Mouse (Mus musculus) MEL (cell line): Measurements from ENCODE around the gene Prss35. TPM values are rescaled to one million over a fixed set of nuclear protein-coding genes. Genes with fewer than 3 reads are reported as not detected.

Experiments
- DNase-seq: peaks from one replicate; pipeline ENCODE4 v3.0.0; 2011; ENCODE audit warnings: low read depth, low spot score
- H3K27ac ChIP-seq: 2 replicates; pipeline ENCODE4 v1.5.1; 2012; ENCODE audit warnings: low read depth, mild to moderate bottlenecking, control low read depth, low read length, moderate library complexity; ENCODE audit not compliant: control insufficient read depth
- H3K27me3 ChIP-seq, 2 experiments: fragments of 150-350 bp in 1 of 2; sonication (generic) in 1 of 2; 2 replicates each; pipeline ENCODE4 v1.6.1; 2012; ENCODE audit warnings: low read length in 2 of 2, mild to moderate bottlenecking in 2 of 2, improper control_type of control experiment in 1 of 2, moderate library complexity in 1 of 2; ENCODE audit not compliant: insufficient read depth in 2 of 2, control insufficient read depth in 1 of 2
- H3K36me3 ChIP-seq, 2 experiments: 2 replicates each; pipeline ENCODE4 v1.6.1; 2012 to 2014; ENCODE audit warnings: low read length in 2 of 2, improper control_type of control experiment in 1 of 2, inconsistent platforms in 1 of 2, mild to moderate bottlenecking in 1 of 2; ENCODE audit not compliant: insufficient read depth in 2 of 2, control insufficient read depth in 1 of 2
- H3K4me1 ChIP-seq, 2 experiments: fragments of 150-350 bp in 1 of 2; sonication (generic) in 1 of 2; 2 replicates each; pipeline ENCODE4 v1.6.1; 2012; ENCODE audit warnings: low read length in 2 of 2, improper control_type of control experiment in 1 of 2, mild to moderate bottlenecking in 1 of 2; ENCODE audit not compliant: insufficient read depth in 2 of 2, control insufficient read depth in 1 of 2
- H3K4me3 ChIP-seq, 2 experiments: fragments of 150-350 bp in 1 of 2; sonication (generic) in 1 of 2; 2 replicates each; pipeline ENCODE4 v1.5.1; 2012; ENCODE audit warnings: low read depth in 2 of 2, low read length in 2 of 2, mild to moderate bottlenecking in 2 of 2, moderate library complexity in 2 of 2, control low read depth in 1 of 2, improper control_type of control experiment in 1 of 2; ENCODE audit not compliant: control insufficient read depth in 1 of 2, insufficient read depth in 1 of 2
- H3K79me2 ChIP-seq: 2 replicates; pipeline ENCODE4 v1.6.1; 2012; ENCODE audit warnings: mild to moderate bottlenecking, low read length, moderate library complexity; ENCODE audit not compliant: control insufficient read depth, poor library complexity, insufficient read depth
- H3K9ac ChIP-seq: 2 replicates; pipeline ENCODE4 v1.6.1; 2012; ENCODE audit warnings: low read depth, mild to moderate bottlenecking, control low read depth, low read length, moderate library complexity; ENCODE audit not compliant: control insufficient read depth, poor library complexity, severe bottlenecking
- H3K9me3 ChIP-seq: fragments of 150-350 bp; sonication (generic); replicated peaks from 2 replicates; pipeline ENCODE4 v1.6.1; 2012; ENCODE audit warnings: mild to moderate bottlenecking, low read length, improper control_type of control experiment, moderate library complexity; ENCODE audit not compliant: insufficient read depth
- CHD2 ChIP-seq: IDR thresholded peaks from 2 replicates; pipeline ENCODE4 v1.6.1; 2011; ENCODE audit warnings: low read length, improper control_type of control experiment
- E2F4 ChIP-seq: IDR thresholded peaks from 2 replicates; pipeline ENCODE4 v1.6.1; 2011; ENCODE audit warnings: low read depth, low read length, improper control_type of control experiment, borderline replicate concordance
- ETS1 ChIP-seq: IDR thresholded peaks from 2 replicates; pipeline ENCODE4 v1.6.1; 2012; ENCODE audit warnings: low read depth, mild to moderate bottlenecking, inconsistent platforms, low read length, improper control_type of control experiment, moderate library complexity
- GATA1 ChIP-seq: IDR thresholded peaks from 2 replicates; pipeline ENCODE4 v1.6.1; 2011; ENCODE audit warnings: low read depth, low read length, improper control_type of control experiment
- KAT2A ChIP-seq: conservative IDR thresholded peaks from 2 replicates; pipeline ENCODE4 v1.6.1; 2012; ENCODE audit warnings: low read depth, low read length, improper control_type of control experiment, inconsistent platforms
- MAFK ChIP-seq: IDR thresholded peaks from 2 replicates; pipeline ENCODE4 v1.6.1; 2011; ENCODE audit warnings: low read depth, mild to moderate bottlenecking, low read length, improper control_type of control experiment, borderline replicate concordance
- MAZ ChIP-seq: IDR thresholded peaks from 2 replicates; pipeline ENCODE4 v1.6.1; 2012; ENCODE audit warnings: low read depth, mild to moderate bottlenecking, inconsistent platforms, low read length, improper control_type of control experiment
- MEF2A ChIP-seq: IDR thresholded peaks from 2 replicates; pipeline ENCODE4 v1.6.1; 2014; ENCODE audit warnings: low read depth, mild to moderate bottlenecking, inconsistent platforms, low read length, improper control_type of control experiment; ENCODE audit not compliant: poor library complexity, insufficient replicate concordance, severe bottlenecking; ENCODE audit errors: extremely low read depth
- MXI1 ChIP-seq: IDR thresholded peaks from 2 replicates; pipeline ENCODE4 v1.6.1; 2011; ENCODE audit warnings: mild to moderate bottlenecking, low read depth, low read length, improper control_type of control experiment
- MYB ChIP-seq: IDR thresholded peaks from 2 replicates; pipeline ENCODE4 v1.6.1; 2011; ENCODE audit warnings: mild to moderate bottlenecking, low read depth, low read length, improper control_type of control experiment
- MYC ChIP-seq: IDR thresholded peaks from 2 replicates; pipeline ENCODE4 v1.6.1; 2011; ENCODE audit warnings: low read depth, mild to moderate bottlenecking, low read length, improper control_type of control experiment, moderate library complexity
- NELFE ChIP-seq: IDR thresholded peaks from 2 replicates; pipeline ENCODE4 v1.6.1; 2011; ENCODE audit warnings: low read depth, low read length, improper control_type of control experiment
- NRF1 ChIP-seq: IDR thresholded peaks from 2 replicates; pipeline ENCODE4 v1.6.1; 2014; ENCODE audit warnings: low read depth, mild to moderate bottlenecking, inconsistent platforms, low read length, improper control_type of control experiment, moderate library complexity; ENCODE audit not compliant: poor library complexity, insufficient read depth, severe bottlenecking
- POLR2AphosphoS2 ChIP-seq: IDR thresholded peaks from 2 replicates; pipeline ENCODE4 v1.6.1; 2011; ENCODE audit warnings: low read length, improper control_type of control experiment
- POLR2AphosphoS5 ChIP-seq: IDR thresholded peaks from 2 replicates; pipeline ENCODE4 v1.6.1; 2012; ENCODE audit warnings: low read depth, borderline replicate concordance, mild to moderate bottlenecking, inconsistent platforms, low read length, moderate library complexity, mixed read lengths
- SIN3A ChIP-seq: IDR thresholded peaks from 2 replicates; pipeline ENCODE4 v1.6.1; 2012; ENCODE audit warnings: low read length, improper control_type of control experiment, inconsistent platforms
- TAL1 ChIP-seq: IDR thresholded peaks from 2 replicates; pipeline ENCODE4 v1.6.1; 2012; ENCODE audit warnings: mild to moderate bottlenecking, inconsistent platforms, low read length, moderate library complexity, mixed read lengths
- TBP ChIP-seq: IDR thresholded peaks from 2 replicates; pipeline ENCODE4 v1.8.0; 2011; ENCODE audit warnings: low read depth, low read length, improper control_type of control experiment
- TCF12 ChIP-seq: IDR thresholded peaks from 2 replicates; pipeline ENCODE4 v1.6.1; 2014; ENCODE audit warnings: low read depth, mild to moderate bottlenecking, inconsistent platforms, low read length, improper control_type of control experiment, moderate library complexity
- USF1 ChIP-seq: IDR thresholded peaks from 2 replicates; pipeline ENCODE4 v1.6.1; 2014; ENCODE audit warnings: low read depth, mild to moderate bottlenecking, inconsistent platforms, low read length, improper control_type of control experiment, moderate library complexity
- ZKSCAN1 ChIP-seq: IDR thresholded peaks from 2 replicates; pipeline ENCODE4 v1.6.1; 2012; ENCODE audit warnings: low read depth, mild to moderate bottlenecking, inconsistent platforms, low read length, improper control_type of control experiment, moderate library complexity
- ZMIZ1 ChIP-seq: IDR thresholded peaks from 2 replicates; pipeline ENCODE4 v1.6.1; 2012; ENCODE audit warnings: low read depth, mild to moderate bottlenecking, inconsistent platforms, low read length, improper control_type of control experiment, moderate library complexity
- polyA plus RNA-seq, 2 experiments: library from polyadenylated mRNA; stranded (reverse) in 1 of 2; unstranded in 1 of 2; fragments of >175 nt in 1 of 2; fragments of >200 nt in 1 of 2; gene quantifications; 2 replicates each; pipeline versions ENCODE4 v1.2.1 to v1.2.4; 2012; ENCODE audit warnings: low replicate concordance in 2 of 2, low read depth in 1 of 2; ENCODE audit not compliant: insufficient read length in 2 of 2, insufficient read depth in 1 of 2, missing spikeins in 1 of 2
- total RNA-seq: library from RNA; depleted of rRNA; stranded (reverse); fragments of 300-350 nt; gene quantifications from 2 replicates; pipeline ENCODE4 v1.2.3, GENCODE M21; 2012

Prss35 gene
- total and polyA plus RNA-seq, 3 experiments: not detected

DNA sequence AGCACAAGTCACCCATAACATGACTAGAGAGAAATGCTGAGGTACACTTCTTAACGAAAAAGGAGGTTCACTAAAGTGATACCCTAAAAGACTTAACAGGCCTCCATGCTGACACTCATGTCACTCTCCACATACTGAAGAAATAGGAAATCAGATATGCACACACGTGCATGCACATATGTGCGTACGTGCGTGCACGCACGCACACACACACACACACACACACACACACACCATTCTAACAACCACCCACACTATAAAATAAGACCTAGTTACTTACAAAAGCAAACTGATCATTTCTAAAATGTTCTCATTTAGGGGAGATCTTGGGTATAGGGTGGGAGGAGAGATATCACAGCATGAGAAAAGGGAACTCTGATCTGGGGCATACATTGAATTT lies 48.8 kb upstream of the Prss35 start:
- Histone ChIP-seq H3K36me3 (peaks cover under 1 to 19% of the 10 kb centered on the region in 2 experiments; a peak in 3 of 4 replicates), H3K4me3 (peak overlapping the region; percentile 99 to 100), H3K27ac (peak overlapping the region; percentile 16; the same call in 1 of the 2 replicates), H3K27me3 (no peaks in the 10 kb centered on the region), H3K9ac (peak overlapping the region; percentile 90), H3K9me3 (no peaks in the 10 kb centered on the region), H3K4me1 (peaks cover 6 to 8% of the 10 kb centered on the region in 2 experiments), H3K79me2 (peaks cover 26% of the 10 kb centered on the region)
- TF ChIP-seq MYC: peak; percentile 32; the same call in 1 of the 2 replicates
- TF ChIP-seq MXI1: peak; percentile 34; the same call in 1 of the 2 replicates
- TF ChIP-seq TBP: 0 out of 2 replicates have a peak, but pooled peaks have one; percentile 26
- TF ChIP-seq MEF2A: no peak
- peak; percentile 65 for DNase-seq

DNA sequence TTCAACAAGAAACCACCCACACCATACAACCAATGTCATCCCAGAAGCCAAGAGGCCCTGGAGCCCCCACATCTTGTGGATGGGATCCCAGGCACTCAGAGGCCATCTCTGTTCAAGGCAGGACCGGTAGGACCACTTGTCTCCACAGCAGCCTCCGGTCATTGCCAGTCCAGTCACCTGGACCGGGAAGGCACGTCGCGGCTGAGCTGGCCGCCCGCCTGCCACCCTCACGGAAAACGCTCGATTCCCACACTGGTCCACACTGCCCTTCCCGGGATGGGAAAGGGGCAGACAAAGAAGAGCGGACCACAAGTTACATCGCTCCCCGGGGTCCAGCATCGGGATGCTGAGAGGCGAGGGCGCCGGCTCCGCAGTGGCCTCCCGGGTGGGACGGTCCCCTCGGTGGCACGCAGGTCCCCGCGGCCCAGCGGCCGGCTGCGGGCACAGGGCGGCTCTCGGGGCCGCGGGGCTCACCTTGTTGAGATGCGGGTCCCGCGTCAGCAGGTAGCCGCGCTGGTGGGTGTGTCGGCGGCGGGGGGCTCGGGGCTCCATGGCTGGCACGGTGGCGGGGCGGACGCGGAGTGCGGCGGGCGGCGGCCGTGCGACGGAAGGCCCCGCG lies 48.1 kb upstream of the Prss35 start:
- H3K27me3 ChIP-seq: no peaks in the 10 kb centered on the region
- H3K4me1 ChIP-seq: peaks cover 6 to 8% of the 10 kb centered on the region in 2 experiments
- peak overlapping the region; percentile 90 for H3K9ac ChIP-seq
- peak overlapping the region; percentile 99 to 100 for H3K4me3 ChIP-seq
- H3K9me3 ChIP-seq: no peaks in the 10 kb centered on the region
- TF ChIP-seq MEF2A (no peak), TAL1 (no peak), SIN3A (no peak; the same call in 1 of the 2 replicates), NRF1 (no peak), NELFE (no peak), ZKSCAN1 (no peak), USF1 (no peak), MYB (no peak), ZMIZ1 (no peak), E2F4 (no peak), MAZ (no peak), ETS1 (no peak), KAT2A (no peak), MYC (no peak), CHD2 (no peak), GATA1 (no peak), POLR2AphosphoS2 (no peak), POLR2AphosphoS5 (no peak), MAFK (no peak), TCF12 (no peak)
- H3K36me3 ChIP-seq: peaks cover 0 to 19% of the 10 kb centered on the region in 2 experiments; a peak in 3 of 4 replicates
- H3K27ac ChIP-seq: peak overlapping the region; percentile 79
- H3K79me2 ChIP-seq: peaks cover 26% of the 10 kb centered on the region
- peak; percentile 62 for DNase-seq
